Mouse (Mus musculus): ENCODE results near the gene Ppt2. TPM values are rescaled to one million over a fixed set of nuclear protein-coding genes. Genes with fewer than 3 reads are reported as not detected.
A peak's percentile ranks its signal among the peaks of the same experiment; 100 is the strongest.

Gene Ppt2
- polyA plus RNA-seq, 1 experiment from 2014 or later = 31.2 TPM

GRCm38 (mm10) chr17:34606186-34607039 is 21.9 kb downstream of the Ppt2 start:
- Histone ChIP-seq H3K4me2 (replicated peaks; ENCODE audit: low read depth, low read length) (peak overlapping the region; percentile 95), H3K9ac (replicated peaks; ENCODE audit: low read depth, low read length) (peak overlapping the region; percentile 96), H3K27me3 (ENCODE audit: control insufficient read depth, insufficient read depth, low read length) (no peaks in the 10 kb centered on the region), H3K4me3 (ENCODE audit: low read depth, low read length) (peak overlapping the region; percentile 73), H3K9me3 (ENCODE audit: control insufficient read depth, low read depth, low read length) (no peaks in the 10 kb centered on the region), H3K36me3 (ENCODE audit: control insufficient read depth, insufficient read depth, low read length) (peaks cover 14% of the 10 kb centered on the region), H3K27ac (ENCODE audit: low read length) (peak overlapping the region; percentile 93; the same call in 1 of the 2 replicates), H3K4me1 (ENCODE audit: control insufficient read depth, insufficient read depth, low read length) (peaks cover 27% of the 10 kb centered on the region)
- WGBS = 10% methylated on average over 32 of the region's 32 CpGs
- ATAC-seq (ENCODE audit: insufficient number of reproducible peaks, insufficient read depth, low FRiP score, low read depth) = no peak

- Histone ChIP-seq H3K4me2 (replicated peaks; ENCODE audit: low read depth, low read length) (peak overlapping the region; percentile 95), H3K27me3 (ENCODE audit: control insufficient read depth, insufficient read depth, low read length) (no peaks in the 10 kb centered on the region), H3K4me3 (ENCODE audit: low read depth, low read length) (peak overlapping the region; percentile 73), H3K4me1 (ENCODE audit: control insufficient read depth, insufficient read depth, low read length) (peaks cover 27% of the 10 kb centered on the region), H3K9ac (replicated peaks; ENCODE audit: low read depth, low read length) (peak overlapping the region; percentile 96), H3K27ac (ENCODE audit: low read length) (peak overlapping the region; percentile 93), H3K36me3 (ENCODE audit: control insufficient read depth, insufficient read depth, low read length) (peaks cover 8% of the 10 kb centered on the region; the same call in 1 of the 2 replicates), H3K9me3 (ENCODE audit: control insufficient read depth, low read depth, low read length) (no peaks in the 10 kb centered on the region)
- WGBS = under 1% methylated on average over 29 of the region's 30 CpGs
- ATAC-seq (ENCODE audit: insufficient number of reproducible peaks, insufficient read depth, low FRiP score, low read depth) = peak; percentile 30
Observed at GRCm38 (mm10) chr17:34605609-34606008, 22.7 kb downstream of the Ppt2 start.

DNA sequence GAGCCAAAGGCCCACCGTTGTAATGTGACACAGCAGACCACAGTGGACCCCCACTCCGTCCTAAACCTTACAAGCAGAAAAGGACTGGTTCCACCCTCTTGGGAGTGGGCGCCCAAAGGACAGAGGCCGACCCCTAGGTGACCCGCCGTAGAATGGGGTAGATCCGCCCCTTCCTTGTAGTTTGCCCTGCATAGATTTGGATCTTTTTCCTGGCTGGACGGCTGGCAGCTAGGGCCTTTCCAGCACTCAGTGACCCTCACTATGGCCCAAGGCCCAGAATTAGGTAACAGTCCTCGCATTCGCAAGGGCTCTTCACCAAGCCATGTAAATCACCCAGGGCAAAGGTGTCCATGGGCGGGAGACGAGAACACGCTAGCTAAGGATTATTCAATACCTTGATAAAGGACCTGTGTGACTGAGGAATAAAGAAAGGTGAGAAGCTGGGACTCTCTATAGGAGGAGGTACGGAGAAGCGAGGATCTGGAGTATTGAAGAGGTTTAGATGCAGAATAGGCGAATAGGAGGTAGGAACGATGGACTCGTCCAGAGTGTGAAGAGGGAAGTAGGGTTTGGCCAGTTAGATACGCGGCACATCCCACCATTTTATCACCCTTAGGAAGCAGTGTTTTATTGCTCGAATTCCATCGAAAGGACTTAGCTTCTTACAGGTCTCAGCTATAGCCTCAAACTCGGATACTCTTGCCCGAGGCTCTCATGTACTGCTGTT is 23.6 kb downstream of the Ppt2 start:
- no peaks in the 10 kb centered on the region for H3K9me3 ChIP-seq (ENCODE audit: control insufficient read depth, low read depth, low read length)
- no peaks in the 10 kb centered on the region for H3K27me3 ChIP-seq (ENCODE audit: control insufficient read depth, insufficient read depth, low read length)
- peak overlapping the region; percentile 41 for H3K9ac ChIP-seq (replicated peaks; ENCODE audit: low read depth, low read length)
- peak overlapping the region; percentile 73 for H3K4me3 ChIP-seq (ENCODE audit: low read depth, low read length)
- H3K36me3 ChIP-seq (ENCODE audit: control insufficient read depth, insufficient read depth, low read length) = peaks cover 9% of the 10 kb centered on the region; the same call in 1 of the 2 replicates
- peaks cover 27% of the 10 kb centered on the region for H3K4me1 ChIP-seq (ENCODE audit: control insufficient read depth, insufficient read depth, low read length)
- 0 out of 2 replicates have a peak, but pooled peaks have one; percentile 0 for ATAC-seq (ENCODE audit: insufficient number of reproducible peaks, insufficient read depth, low FRiP score, low read depth)
- peak overlapping the region; percentile 93 for H3K27ac ChIP-seq (ENCODE audit: low read length)
- 16% methylated on average over 24 of the region's 24 CpGs for WGBS
- H3K4me2 ChIP-seq (replicated peaks; ENCODE audit: low read depth, low read length) = peak overlapping the region; percentile 95

- Histone ChIP-seq H3K9ac (replicated peaks; ENCODE audit: low read depth, low read length) (peak within 1 kb of the TSS; percentile 84), H3K4me3 (ENCODE audit: low read depth, low read length) (peak within 1 kb of the TSS; percentile 76), H3K4me2 (replicated peaks; ENCODE audit: low read depth, low read length) (peak within 1 kb of the TSS; percentile 95), H3K4me1 (ENCODE audit: control insufficient read depth, insufficient read depth, low read length) (peaks cover 27% of the 10 kb centered on the region), H3K27ac (ENCODE audit: low read length) (peak within 1 kb of the TSS; percentile 93), H3K36me3 (ENCODE audit: control insufficient read depth, insufficient read depth, low read length) (peaks cover 9% of the 10 kb centered on the region; the same call in 1 of the 2 replicates), H3K27me3 (ENCODE audit: control insufficient read depth, insufficient read depth, low read length) (no peaks in the 10 kb centered on the region), H3K9me3 (ENCODE audit: control insufficient read depth, low read depth, low read length) (no peaks in the 10 kb centered on the region)
- WGBS = under 1% methylated on average over 33 of the region's 35 CpGs
- peak; percentile 89 for ATAC-seq (ENCODE audit: insufficient number of reproducible peaks, insufficient read depth, low FRiP score, low read depth)
Observed at GRCm38 (mm10) chr17:34604061-34604508, 24.2 kb downstream of the Ppt2 start, which contains the start of gene Agpat1. Gene Agpat1, plus strand, starts transcription at chr17:34604262.

DNA sequence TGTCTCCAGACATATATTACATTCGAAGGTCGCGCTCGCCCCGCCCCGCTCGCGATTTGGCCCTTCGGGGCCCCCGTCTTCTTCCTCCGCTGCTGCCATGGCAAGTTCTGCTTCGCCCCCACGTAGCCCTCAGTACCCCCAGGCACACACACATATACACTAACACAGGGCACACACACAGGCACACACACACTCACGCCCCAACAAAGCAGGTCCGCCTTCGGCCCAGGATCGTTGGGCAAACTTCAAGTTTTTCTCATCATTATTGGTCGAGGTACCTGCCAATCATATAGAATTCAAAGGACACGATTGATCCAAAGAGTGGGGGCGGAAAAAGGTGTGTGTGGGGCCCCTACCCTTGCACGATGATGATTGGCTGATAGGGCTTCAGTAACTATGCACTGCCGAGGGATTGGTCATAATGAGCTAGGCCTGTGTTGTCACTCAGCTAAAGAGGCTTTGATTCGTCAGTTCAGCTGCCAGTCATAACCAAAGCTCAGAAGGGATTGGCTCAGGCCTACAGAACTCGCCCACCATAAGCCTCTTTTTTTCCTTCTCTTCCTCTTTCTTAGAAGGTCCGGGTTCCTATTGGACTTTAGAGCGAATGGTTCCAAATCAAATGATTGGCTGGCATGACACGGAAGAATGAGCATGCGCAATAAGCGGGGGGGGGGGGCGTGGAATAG is 24.8 kb downstream of the Ppt2 start, which contains the start of gene Rnf5:
Rnf5 (minus strand) TSS at position 316 of the 686 bp plus-strand sequence.
- Histone ChIP-seq H3K36me3 (ENCODE audit: control insufficient read depth, insufficient read depth, low read length) (peaks cover 9% of the 10 kb centered on the region; the same call in 1 of the 2 replicates), H3K9ac (replicated peaks; ENCODE audit: low read depth, low read length) (peak within 1 kb of the TSS; percentile 84), H3K27ac (ENCODE audit: low read length) (peak within 1 kb of the TSS; percentile 93), H3K4me1 (ENCODE audit: control insufficient read depth, insufficient read depth, low read length) (peaks cover 27% of the 10 kb centered on the region), H3K4me3 (ENCODE audit: low read depth, low read length) (peak within 1 kb of the TSS; percentile 76), H3K27me3 (ENCODE audit: control insufficient read depth, insufficient read depth, low read length) (no peaks in the 10 kb centered on the region), H3K9me3 (ENCODE audit: control insufficient read depth, low read depth, low read length) (no peaks in the 10 kb centered on the region), H3K4me2 (replicated peaks; ENCODE audit: low read depth, low read length) (peak within 1 kb of the TSS; percentile 95)
- ATAC-seq (ENCODE audit: insufficient number of reproducible peaks, insufficient read depth, low FRiP score, low read depth) = peak; percentile 94
- under 1% methylated on average over 30 of the region's 30 CpGs for WGBS

DNA sequence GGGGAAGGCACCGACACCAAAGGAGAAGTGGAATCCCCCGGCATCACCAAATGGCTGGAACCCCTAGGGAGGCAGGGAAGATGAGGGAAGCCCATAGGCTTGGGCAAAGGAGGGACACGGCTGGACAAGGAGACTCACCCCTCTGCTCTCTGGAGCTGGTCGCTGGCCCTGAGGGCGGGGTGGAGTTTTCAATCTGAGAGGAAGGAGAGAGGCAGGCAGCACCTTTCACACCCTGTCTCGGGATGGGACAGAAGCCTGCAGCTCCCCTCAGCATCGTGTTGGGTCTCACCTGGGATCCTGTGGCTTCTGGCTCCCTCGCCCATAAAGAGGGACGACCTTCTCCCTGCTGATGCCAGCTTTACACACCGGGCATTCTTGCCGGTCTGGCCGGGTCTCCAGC is 26.5 kb downstream of the Ppt2 start:
- Histone ChIP-seq H3K36me3 (ENCODE audit: control insufficient read depth, insufficient read depth, low read length) (peaks cover 9% of the 10 kb centered on the region; the same call in 1 of the 2 replicates), H3K27ac (ENCODE audit: low read length) (no peak overlapping the region), H3K4me3 (ENCODE audit: low read depth, low read length) (no peak overlapping the region), H3K4me2 (replicated peaks; ENCODE audit: low read depth, low read length) (0 out of 2 replicates have a peak overlapping the region, but pooled peaks have one; percentile 90), H3K9ac (replicated peaks; ENCODE audit: low read depth, low read length) (no peak overlapping the region; the same call in 1 of the 2 replicates), H3K27me3 (ENCODE audit: control insufficient read depth, insufficient read depth, low read length) (no peaks in the 10 kb centered on the region), H3K4me1 (ENCODE audit: control insufficient read depth, insufficient read depth, low read length) (peaks cover 32% of the 10 kb centered on the region), H3K9me3 (ENCODE audit: control insufficient read depth, low read depth, low read length) (no peaks in the 10 kb centered on the region)
- no peak for ATAC-seq (ENCODE audit: insufficient number of reproducible peaks, insufficient read depth, low FRiP score, low read depth)
- WGBS = 88% methylated on average over 12 of the region's 12 CpGs

GRCm38 (mm10) chr17:34599891-34600290 is 28.4 kb downstream of the Ppt2 start:
- WGBS = 79% methylated on average over 9 of the region's 9 CpGs
- H3K4me3 ChIP-seq (ENCODE audit: low read depth, low read length) = no peak overlapping the region
- H3K4me2 ChIP-seq (replicated peaks; ENCODE audit: low read depth, low read length) = no peak overlapping the region
- H3K36me3 ChIP-seq (ENCODE audit: control insufficient read depth, insufficient read depth, low read length) = peaks cover 21% of the 10 kb centered on the region; the same call in 1 of the 2 replicates
- no peaks in the 10 kb centered on the region for H3K9me3 ChIP-seq (ENCODE audit: control insufficient read depth, low read depth, low read length)
- peaks cover 31% of the 10 kb centered on the region; the same call in 1 of the 2 replicates for H3K4me1 ChIP-seq (ENCODE audit: control insufficient read depth, insufficient read depth, low read length)
- H3K9ac ChIP-seq (replicated peaks; ENCODE audit: low read depth, low read length) = no peak overlapping the region
- no peak for ATAC-seq (ENCODE audit: insufficient number of reproducible peaks, insufficient read depth, low FRiP score, low read depth)
- no peak overlapping the region for H3K27ac ChIP-seq (ENCODE audit: low read length)
- no peaks in the 10 kb centered on the region for H3K27me3 ChIP-seq (ENCODE audit: control insufficient read depth, insufficient read depth, low read length)
